Mouse (Mus musculus) adrenal gland (tissue): Measurements from ENCODE around the gene Olfr801.

ENCODE experiments used
- intact Hi-C: fragments of 180-260 bp; cut with DNase I; formaldehyde crosslinking; loops from one replicate; pipeline ENCODE4 v1.15.1; 2025
- long read RNA-seq, 2 experiments: library from polyadenylated mRNA; unstranded; transcript quantifications; one replicate each; pipeline ENCODE4 v2.0.0; 2020; ENCODE audit warnings: borderline replicate concordance in 1 of 2; ENCODE audit not compliant: insufficient replicate concordance in 1 of 2

The Olfr801 gene
- long read RNA-seq, experiment 1: 0 reads
- long read RNA-seq, experiment 2: 0 reads

- intact Hi-C loops: no loop called here
These were observed at the start of gene Olfr801 for GRCm38 (mm10) chr10:129673765-129674164. Gene Olfr801, minus strand, starts transcription at chr10:129673865.

GRCm38 (mm10) chr10:129702910-129703309, 29.2 kb upstream of the Olfr801 start, which contains the start of gene Olfr804:
Gene Olfr804, plus strand, starts transcription at chr10:129703210.
- intact Hi-C loops: no loop called here

- intact Hi-C loops: no loop called here
These were observed 20.5 kb upstream of the Olfr801 start, which contains the start of gene Olfr803 for GRCm38 (mm10) chr10:129694186-129694585. Gene Olfr803, minus strand, starts transcription at chr10:129694286.

GRCm38 (mm10) chr10:129688069-129688468, 14.4 kb upstream of the Olfr801 start, which contains the start of gene Olfr802:
Gene Olfr802, minus strand, starts transcription at chr10:129688169.
- intact Hi-C loops: no loop called here

- intact Hi-C loops: no loop called here
These were observed 16.3 kb downstream of the Olfr801 start, which contains the start of gene Olfr800 for GRCm38 (mm10) chr10:129657394-129657793. Gene Olfr800, plus strand, starts transcription at chr10:129657694.

- intact Hi-C loops: no loop called here
These were observed 21.9 kb downstream of the Olfr801 start for GRCm38 (mm10) chr10:129651763-129652162.

GRCm38 (mm10) chr10:129637184-129637583, 36.5 kb downstream of the Olfr801 start, which contains the start of gene Olfr799:
Gene Olfr799, plus strand, starts transcription at chr10:129637484.
- intact Hi-C loops: no loop called here

- intact Hi-C loops: no loop called here
These were observed 45.8 kb downstream of the Olfr801 start, which contains the start of gene Olfr798 for GRCm38 (mm10) chr10:129627834-129628233. Gene Olfr798, minus strand, starts transcription at chr10:129627934.

GRCm38 (mm10) chr10:129623251-129623650, 50.4 kb downstream of the Olfr801 start:
- intact Hi-C loops: no loop called here

- intact Hi-C loops: no loop called here
These were observed 51.9 kb downstream of the Olfr801 start for GRCm38 (mm10) chr10:129621724-129622123.
